Mouse (Mus musculus) small intestine, adult 2 months (tissue): Measurements from ENCODE around the gene Saysd1.

Experiments
- CTCF ChIP-seq: fragments of 200-500 bp; IDR thresholded peaks from 2 replicates; pipeline ENCODE4 v1.5.1; 2012; ENCODE audit warnings: low read depth, mild to moderate bottlenecking, control low read depth, inconsistent platforms, low read length, moderate library complexity, mixed read lengths; ENCODE audit not compliant: insufficient replicate concordance, insufficient read length; ENCODE audit errors: extremely low read depth
- POLR2A ChIP-seq: fragments of 200-500 bp; IDR thresholded peaks from 2 replicates; pipeline ENCODE4 v1.6.1; 2012; ENCODE audit warnings: low read depth, mild to moderate bottlenecking, control low read depth, inconsistent platforms, low read length, moderate library complexity

DNA sequence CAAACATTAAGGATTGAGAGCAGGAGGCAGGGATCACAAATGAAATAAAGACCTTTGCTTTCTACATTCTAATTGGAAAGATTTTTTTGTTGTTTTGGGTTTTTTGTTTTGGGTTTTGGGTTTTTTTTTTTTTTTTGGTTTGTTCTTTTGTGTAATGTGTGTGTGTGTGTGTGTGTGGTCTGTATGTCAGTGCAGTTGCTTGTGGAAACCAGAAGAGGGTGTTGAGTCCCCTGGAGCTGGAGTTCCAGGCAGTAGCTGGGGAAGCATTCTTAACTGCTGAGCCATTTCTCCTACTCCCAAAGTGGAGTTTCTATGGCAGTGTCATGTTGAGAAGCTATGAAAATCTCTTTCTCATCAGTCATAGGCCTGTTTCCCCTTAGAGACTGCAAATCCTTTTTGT lies 54.0 kb downstream of the Saysd1 start:
- TF ChIP-seq CTCF: no peak
- TF ChIP-seq POLR2A: no peak
